Mouse (Mus musculus): ENCODE data around the gene Arel1. TPM values are rescaled to one million over a fixed set of nuclear protein-coding genes. Genes with fewer than 3 reads are reported as not detected.

Arel1 gene
- polyA plus RNA-seq, 1 experiment from 2014 or later: 6.9 TPM

GRCm38 (mm10) chr12:84969656-84970427 lies 858 bp downstream of the Arel1 start:
- 17% methylated on average over 15 of the region's 15 CpGs for WGBS (ENCODE audit: insufficient replicate concordance)
- Histone ChIP-seq H3K4me1 (ENCODE audit: insufficient read depth) (peaks cover 12% of the 10 kb centered on the region), H3K27ac (ENCODE audit: low read depth) (peak overlapping the region; percentile 88), H3K4me2 (ENCODE audit: low read depth, low read length) (peak overlapping the region; percentile 73), H3K4me3 (ENCODE audit: low read depth, low read length) (peak overlapping the region; percentile 79), H3K27me3 (ENCODE audit: insufficient read depth, low read length) (no peaks in the 10 kb centered on the region), H3K9me3 (ENCODE audit: low read length) (no peaks in the 10 kb centered on the region), H3K9ac (replicated peaks) (peak overlapping the region; percentile 91), H3K36me3 (replicated peaks; ENCODE audit: insufficient read depth, low read length) (peaks cover 27% of the 10 kb centered on the region)
- TF ChIP-seq CTCF (IDR thresholded peaks at IDR 0.05; ENCODE audit: low read depth) (no peak), EP300 (IDR thresholded peaks at IDR 0.05; ENCODE audit: low read depth) (no peak)
- ATAC-seq (peak; percentile 20; the same call in 1 of the 2 replicates), DNase-seq (peak; percentile 26)

- 38% methylated on average over 16 of the region's 16 CpGs for WGBS (ENCODE audit: insufficient replicate concordance)
- DNase-seq (peak; percentile 18), ATAC-seq (peak; percentile 63)
- peak overlapping the region; percentile 73 for H3K4me2 ChIP-seq (ENCODE audit: low read depth, low read length)
- H3K27me3 ChIP-seq (ENCODE audit: insufficient read depth, low read length): no peaks in the 10 kb centered on the region
- H3K4me3 ChIP-seq (ENCODE audit: low read depth, low read length): peak overlapping the region; percentile 79
- H3K4me1 ChIP-seq (ENCODE audit: insufficient read depth): peaks cover 12% of the 10 kb centered on the region
- H3K9me3 ChIP-seq (ENCODE audit: low read length): no peaks in the 10 kb centered on the region
- TF ChIP-seq CTCF (IDR thresholded peaks at IDR 0.05; ENCODE audit: low read depth) (no peak), EP300 (IDR thresholded peaks at IDR 0.05; ENCODE audit: low read depth) (peak; percentile 78)
- peaks cover 23% of the 10 kb centered on the region for H3K36me3 ChIP-seq (replicated peaks; ENCODE audit: insufficient read depth, low read length)
- peak overlapping the region; percentile 88 for H3K27ac ChIP-seq (ENCODE audit: low read depth)
- peak overlapping the region; percentile 91 for H3K9ac ChIP-seq (replicated peaks)
Observed at GRCm38 (mm10) chr12:84968831-84969655, 1.7 kb downstream of the Arel1 start.

- TF ChIP-seq EP300 (IDR thresholded peaks at IDR 0.05; ENCODE audit: low read depth) (peak; percentile 78), CTCF (IDR thresholded peaks at IDR 0.05; ENCODE audit: low read depth) (no peak)
- peak overlapping the region; percentile 59 for H3K4me2 ChIP-seq (ENCODE audit: low read depth, low read length)
- H3K27ac ChIP-seq (ENCODE audit: low read depth): peak overlapping the region; percentile 80
- peaks cover 4% of the 10 kb centered on the region for H3K4me1 ChIP-seq (ENCODE audit: insufficient read depth)
- DNase-seq (peak; percentile 62), ATAC-seq (peak; percentile 97)
- H3K27me3 ChIP-seq (ENCODE audit: insufficient read depth, low read length): no peaks in the 10 kb centered on the region
- H3K9me3 ChIP-seq (ENCODE audit: low read length): no peaks in the 10 kb centered on the region
- 0 out of 2 replicates have a peak overlapping the region, but pooled peaks have one; percentile 6 for H3K4me3 ChIP-seq (ENCODE audit: low read depth, low read length)
- H3K9ac ChIP-seq (replicated peaks): peak overlapping the region; percentile 27; the same call in 1 of the 2 replicates
- WGBS (ENCODE audit: insufficient replicate concordance): 49% methylated on average over 7 of the region's 7 CpGs
- peaks cover 26% of the 10 kb centered on the region for H3K36me3 ChIP-seq (replicated peaks; ENCODE audit: insufficient read depth, low read length)
Observed at GRCm38 (mm10) chr12:84962606-84963005, 8.1 kb downstream of the Arel1 start.

GRCm38 (mm10) chr12:84958794-84959356 lies 11.8 kb downstream of the Arel1 start:
- Histone ChIP-seq H3K4me3 (ENCODE audit: low read depth, low read length) (no peak overlapping the region), H3K4me2 (ENCODE audit: low read depth, low read length) (no peak overlapping the region), H3K4me1 (ENCODE audit: insufficient read depth) (peaks cover 4% of the 10 kb centered on the region), H3K27me3 (ENCODE audit: insufficient read depth, low read length) (no peaks in the 10 kb centered on the region), H3K9me3 (ENCODE audit: low read length) (no peaks in the 10 kb centered on the region), H3K36me3 (replicated peaks; ENCODE audit: insufficient read depth, low read length) (peaks cover 20% of the 10 kb centered on the region), H3K9ac (replicated peaks) (no peak overlapping the region), H3K27ac (ENCODE audit: low read depth) (no peak overlapping the region)
- DNase-seq (no peak), ATAC-seq (no peak)
- no peak for TF ChIP-seq EP300 (IDR thresholded peaks at IDR 0.05; ENCODE audit: low read depth)
- TF ChIP-seq CTCF (IDR thresholded peaks at IDR 0.05; ENCODE audit: low read depth): no peak
- WGBS (ENCODE audit: insufficient replicate concordance): 35% methylated on average over 1 of the region's 1 CpGs

GRCm38 (mm10) chr12:84956317-84956716 lies 14.4 kb downstream of the Arel1 start:
- no peak for TF ChIP-seq EP300 (IDR thresholded peaks at IDR 0.05; ENCODE audit: low read depth)
- TF ChIP-seq CTCF (IDR thresholded peaks at IDR 0.05; ENCODE audit: low read depth): no peak
- ATAC-seq: no peak
- Histone ChIP-seq H3K9me3 (ENCODE audit: low read length) (no peaks in the 10 kb centered on the region), H3K4me3 (ENCODE audit: low read depth, low read length) (no peak overlapping the region), H3K4me1 (ENCODE audit: insufficient read depth) (peaks cover 7% of the 10 kb centered on the region; the same call in 1 of the 2 replicates), H3K36me3 (replicated peaks; ENCODE audit: insufficient read depth, low read length) (peaks cover 19% of the 10 kb centered on the region), H3K9ac (replicated peaks) (no peak overlapping the region), H3K27me3 (ENCODE audit: insufficient read depth, low read length) (no peaks in the 10 kb centered on the region), H3K27ac (ENCODE audit: low read depth) (no peak overlapping the region), H3K4me2 (ENCODE audit: low read depth, low read length) (no peak overlapping the region)
- WGBS (ENCODE audit: insufficient replicate concordance): 88% methylated on average over 3 of the region's 3 CpGs
- no peak for DNase-seq

GRCm38 (mm10) chr12:84952351-84952750 lies 18.3 kb downstream of the Arel1 start:
- ATAC-seq: no peak
- no peaks in the 10 kb centered on the region for H3K27me3 ChIP-seq (ENCODE audit: insufficient read depth, low read length)
- peaks cover 27% of the 10 kb centered on the region; the same call in 1 of the 2 replicates for H3K36me3 ChIP-seq (replicated peaks; ENCODE audit: insufficient read depth, low read length)
- no peak for DNase-seq
- TF ChIP-seq EP300 (IDR thresholded peaks at IDR 0.05; ENCODE audit: low read depth) (no peak), CTCF (IDR thresholded peaks at IDR 0.05; ENCODE audit: low read depth) (no peak)
- peaks cover 10% of the 10 kb centered on the region; the same call in 1 of the 2 replicates for H3K4me1 ChIP-seq (ENCODE audit: insufficient read depth)
- 70% methylated on average over 1 of the region's 1 CpGs for WGBS (ENCODE audit: insufficient replicate concordance)
- H3K27ac ChIP-seq (ENCODE audit: low read depth): no peak overlapping the region
- H3K4me3 ChIP-seq (ENCODE audit: low read depth, low read length): no peak overlapping the region
- H3K4me2 ChIP-seq (ENCODE audit: low read depth, low read length): no peak overlapping the region
- H3K9ac ChIP-seq (replicated peaks): no peak overlapping the region
- no peaks in the 10 kb centered on the region for H3K9me3 ChIP-seq (ENCODE audit: low read length)
